Mouse (Mus musculus) limb, embryonic 10.5 days (tissue): ENCODE data around the gene Ntn4. TPM values are rescaled to one million over a fixed set of nuclear protein-coding genes. Genes with fewer than 3 reads are reported as not detected.
A peak's percentile ranks its signal among the peaks of the same experiment; 100 is the strongest.

Source experiments
- DNase-seq: peaks from one replicate; pipeline ENCODE4 v3.0.0-alpha.2; 2017; ENCODE audit warnings: low spot score
- H3K27ac ChIP-seq: fragments of 300-500 bp; sonication (generic); 2 replicates; pipeline ENCODE4 v1.5.1; 2016; ENCODE audit warnings: mild to moderate bottlenecking
- H3K27me3 ChIP-seq: fragments of 300-500 bp; sonication (generic); 2 replicates; pipeline ENCODE4 v1.6.1; 2016; ENCODE audit warnings: low read depth, mild to moderate bottlenecking; ENCODE audit not compliant: poor library complexity, severe bottlenecking
- H3K36me3 ChIP-seq: fragments of 300-500 bp; sonication (generic); 2 replicates; pipeline ENCODE4 v1.6.1; 2016; ENCODE audit warnings: mild to moderate bottlenecking, moderate library complexity
- H3K4me1 ChIP-seq: fragments of 300-500 bp; sonication (generic); 2 replicates; pipeline ENCODE4 v1.6.1; 2016
- H3K4me3 ChIP-seq: fragments of 300-500 bp; sonication (generic); 2 replicates; pipeline ENCODE4 v1.5.1; 2016; ENCODE audit warnings: mild to moderate bottlenecking, moderate library complexity
- H3K9me3 ChIP-seq: fragments of 300-500 bp; sonication (generic); replicated peaks from 2 replicates; pipeline ENCODE4 v1.6.1; 2016; ENCODE audit warnings: mild to moderate bottlenecking
- WGBS: fragments of 180-500 bp; shearing (Covaris S2); methylation state at CpG from one replicate; pipeline ENCODE4 v1.1.7; 2016; 5-methylcytosine and 5-hydroxymethylcytosine counted together
- polyA plus RNA-seq: library from polyadenylated mRNA; unstranded; fragments of >200 nt; fragmentation: Nextera tagmentation; extraction: Ambion mirVana; gene quantifications from 2 replicates; pipeline ENCODE4 v1.2.1, GENCODE M21; 2016

Gene Ntn4
- polyA plus RNA-seq, 1 experiment from 2014 or later = 0.76 TPM

- DNase-seq = no peak
- Histone ChIP-seq H3K4me1 (no peaks in the 10 kb centered on the region), H3K27ac (no peak overlapping the region), H3K27me3 (no peaks in the 10 kb centered on the region), H3K4me3 (no peak overlapping the region), H3K9me3 (no peaks in the 10 kb centered on the region), H3K36me3 (no peaks in the 10 kb centered on the region)
- 87% methylated on average over 5 of the region's 5 CpGs for WGBS
These were observed 119.9 kb downstream of the Ntn4 start for GRCm38 (mm10) chr10:93760429-93760828.

- H3K27ac ChIP-seq = no peak overlapping the region
- H3K27me3 ChIP-seq = no peaks in the 10 kb centered on the region
- no peaks in the 10 kb centered on the region for H3K36me3 ChIP-seq
- peak; percentile 61 for DNase-seq
- no peak overlapping the region for H3K4me3 ChIP-seq
- 31% methylated on average over 5 of the region's 5 CpGs for WGBS
- H3K9me3 ChIP-seq = no peaks in the 10 kb centered on the region
- H3K4me1 ChIP-seq = no peaks in the 10 kb centered on the region
These were observed 122.6 kb downstream of the Ntn4 start for GRCm38 (mm10) chr10:93763074-93763473.

GRCm38 (mm10) chr10:93766221-93766620, 125.7 kb downstream of the Ntn4 start:
- H3K27ac ChIP-seq = no peak overlapping the region
- no peaks in the 10 kb centered on the region for H3K4me1 ChIP-seq
- no peaks in the 10 kb centered on the region for H3K36me3 ChIP-seq
- H3K27me3 ChIP-seq = no peaks in the 10 kb centered on the region
- no peaks in the 10 kb centered on the region for H3K9me3 ChIP-seq
- H3K4me3 ChIP-seq = no peak overlapping the region
- 93% methylated on average over 5 of the region's 5 CpGs for WGBS
- DNase-seq = no peak

GRCm38 (mm10) chr10:93767245-93767644, 126.8 kb downstream of the Ntn4 start:
- WGBS = 78% methylated on average over 5 of the region's 5 CpGs
- DNase-seq = no peak
- H3K27me3 ChIP-seq = no peaks in the 10 kb centered on the region
- H3K9me3 ChIP-seq = no peaks in the 10 kb centered on the region
- H3K4me3 ChIP-seq = no peak overlapping the region
- H3K36me3 ChIP-seq = no peaks in the 10 kb centered on the region
- no peak overlapping the region for H3K27ac ChIP-seq
- H3K4me1 ChIP-seq = no peaks in the 10 kb centered on the region

GRCm38 (mm10) chr10:93768222-93768621, 127.7 kb downstream of the Ntn4 start:
- no peak overlapping the region for H3K27ac ChIP-seq
- H3K4me1 ChIP-seq = no peaks in the 10 kb centered on the region
- no peaks in the 10 kb centered on the region for H3K27me3 ChIP-seq
- H3K4me3 ChIP-seq = no peak overlapping the region
- WGBS = 74% methylated on average over 9 of the region's 9 CpGs
- no peak for DNase-seq
- H3K9me3 ChIP-seq = no peaks in the 10 kb centered on the region
- H3K36me3 ChIP-seq = no peaks in the 10 kb centered on the region

- H3K27me3 ChIP-seq = peaks cover 5% of the 10 kb centered on the region; the same call in 1 of the 2 replicates
- no peak overlapping the region for H3K27ac ChIP-seq
- H3K4me1 ChIP-seq = peaks cover 8% of the 10 kb centered on the region
- H3K4me3 ChIP-seq = no peak overlapping the region
- 42% methylated on average over 9 of the region's 9 CpGs for WGBS
- no peaks in the 10 kb centered on the region for H3K36me3 ChIP-seq
- no peak for DNase-seq
- H3K9me3 ChIP-seq = no peaks in the 10 kb centered on the region
These were observed 131.5 kb downstream of the Ntn4 start for GRCm38 (mm10) chr10:93771931-93772465.

- H3K4me1 ChIP-seq = peaks cover 12% of the 10 kb centered on the region
- DNase-seq = no peak
- no peak overlapping the region for H3K27ac ChIP-seq
- no peaks in the 10 kb centered on the region for H3K9me3 ChIP-seq
- no peaks in the 10 kb centered on the region for H3K36me3 ChIP-seq
- H3K4me3 ChIP-seq = no peak overlapping the region
- peaks cover 5% of the 10 kb centered on the region; the same call in 1 of the 2 replicates for H3K27me3 ChIP-seq
- 75% methylated on average over 3 of the region's 3 CpGs for WGBS
These were observed 132.0 kb downstream of the Ntn4 start for GRCm38 (mm10) chr10:93772492-93772891.

- DNase-seq = no peak
- 21% methylated on average over 5 of the region's 5 CpGs for WGBS
These were observed 136.3 kb downstream of the Ntn4 start for GRCm38 (mm10) chr10:93776731-93777151.

GRCm38 (mm10) chr10:93777372-93777771, 136.9 kb downstream of the Ntn4 start:
- Histone ChIP-seq H3K27me3 (peaks cover 5% of the 10 kb centered on the region; the same call in 1 of the 2 replicates), H3K4me3 (no peak overlapping the region), H3K9me3 (no peaks in the 10 kb centered on the region), H3K27ac (peak overlapping the region; percentile 53), H3K36me3 (no peaks in the 10 kb centered on the region), H3K4me1 (peaks cover 12% of the 10 kb centered on the region)
- 47% methylated on average over 7 of the region's 7 CpGs for WGBS
- peak; percentile 62 for DNase-seq

More at GRCm38 (mm10) chr10:93776731-93777151, 136.3 kb downstream of the Ntn4 start:
- Histone ChIP-seq H3K36me3 (no peaks in the 10 kb centered on the region), H3K4me1 (peaks cover 12% of the 10 kb centered on the region), H3K4me3 (no peak overlapping the region), H3K9me3 (no peaks in the 10 kb centered on the region), H3K27ac (no peak overlapping the region), H3K27me3 (peaks cover 5% of the 10 kb centered on the region; the same call in 1 of the 2 replicates)

GRCm38 (mm10) chr10:93783216-93784013, 142.9 kb downstream of the Ntn4 start:
- WGBS = 80% methylated on average over 15 of the region's 15 CpGs
- no peaks in the 10 kb centered on the region for H3K36me3 ChIP-seq
- no peak for DNase-seq
- H3K9me3 ChIP-seq = no peaks in the 10 kb centered on the region
- H3K27ac ChIP-seq = no peak overlapping the region
- no peaks in the 10 kb centered on the region for H3K4me1 ChIP-seq
- H3K4me3 ChIP-seq = no peak overlapping the region
- no peaks in the 10 kb centered on the region for H3K27me3 ChIP-seq

Other genes with a start within 250 kb of the Ntn4 start
- 147 and 157 TPM in 2 replicates for gene Lta4h, start 187.3 kb upstream of the Ntn4 start, polyA plus RNA-seq
- gene Hal, start 151.9 kb upstream of the Ntn4 start, polyA plus RNA-seq = 0.04 and 0.48 TPM in 2 replicates
- 0.19 and 0.36 TPM in 2 replicates for gene Amdhd1, start 100.6 kb upstream of the Ntn4 start, polyA plus RNA-seq
- 0.28 and 0.41 TPM in 2 replicates for gene Ccdc38, start 100.0 kb upstream of the Ntn4 start, polyA plus RNA-seq
- 192 and 220 TPM in 2 replicates for gene Snrpf, start 51.0 kb upstream of the Ntn4 start, polyA plus RNA-seq
- 1.0 and 1.1 TPM in 2 replicates for gene Usp44, start 190.9 kb downstream of the Ntn4 start, polyA plus RNA-seq